In genomic region chr19:53781826-53782225, GRCm38 (mm10) we compare ENCODE assay signal across 24 mouse cellular contexts.
DNase-seq lines count a peak whose midpoint lies in the region; ATAC-seq and TF ChIP-seq lines count a peak whose summit lies in the region.
"Had no signal": no experiment of that assay in that cellular context is flagged by ENCODE, and none has a peak within 500 bp of the region (broad histone marks: within the 10 kb centered on the region; RNA-seq: fewer than 3 reads in every experiment).

No protein-coding gene starts in this region.

- no peak overlapping the region for H3K4me3 ChIP-seq in lung, adult 2 months (replicated peaks; ENCODE audit: extremely low read depth, low read depth, low read length)
- no peak overlapping the region for H3K4me3 ChIP-seq in lung, postnatal 0 days (ENCODE audit: low read depth, low read length)
- H3K4me3 ChIP-seq in midbrain, embryonic 14.5 days (replicated peaks; ENCODE audit: low read depth, low read length) = no peak overlapping the region
- H3K4me3 ChIP-seq: forebrain, embryonic 13.5 days; heart, embryonic 13.5 days; hindbrain, embryonic 15.5 days; intestine, embryonic 15.5 days; kidney, embryonic 15.5 days; neural tube, embryonic 15.5 days; stomach, embryonic 15.5 days had no signal

- H3K4me1 ChIP-seq in lung, adult 2 months (ENCODE audit: control insufficient read depth, insufficient read depth, low read length) = peaks cover 4% of the 10 kb centered on the region; the same call in 1 of the 2 replicates
- no peaks in the 10 kb centered on the region for H3K4me1 ChIP-seq in lung, postnatal 0 days (ENCODE audit: insufficient read depth, low read depth, low read length)
- H3K4me1 ChIP-seq in midbrain, embryonic 14.5 days (ENCODE audit: control insufficient read depth, insufficient read depth, low read length) = no peaks in the 10 kb centered on the region; the same call in 1 of the 2 replicates
- H3K4me1 ChIP-seq: intestine, embryonic 15.5 days; stomach, embryonic 15.5 days had no signal

- no peak for TF ChIP-seq CTCF in lung, adult 2 months (IDR thresholded peaks at IDR 0.05; ENCODE audit: insufficient read depth, low read length)
- TF ChIP-seq CTCF in lung, postnatal 0 days (IDR thresholded peaks at IDR 0.05) = no peak

- H3K4me2 ChIP-seq in lung, postnatal 0 days (replicated peaks; ENCODE audit: low read depth, low read length) = no peak overlapping the region
- no peak overlapping the region for H3K4me2 ChIP-seq in midbrain, embryonic 14.5 days (ENCODE audit: low read length)
- H3K4me2 ChIP-seq: forebrain, embryonic 13.5 days; heart, embryonic 13.5 days; hindbrain, embryonic 15.5 days; intestine, embryonic 15.5 days; kidney, embryonic 15.5 days; neural tube, embryonic 15.5 days; stomach, embryonic 15.5 days had no signal

- peak; percentile 75 for ATAC-seq in lung, postnatal 0 days
- ATAC-seq in midbrain, embryonic 14.5 days (ENCODE audit: low FRiP score, low TSS enrichment) = no peak
- ATAC-seq: activated CD4-positive, CD25-positive, alpha-beta regulatory T cell, adult 4 months; forebrain, embryonic 13.5 days; intestine, embryonic 15.5 days; midbrain, embryonic 16.5 days had no signal

- peak; percentile 62 for DNase-seq in adrenal gland, postnatal 10 days
- no peak for DNase-seq in adrenal gland, adult 18-20 months (ENCODE audit: low spot score in 2 of 2)
- peak; percentile 48 to 57 for DNase-seq in lung, adult 18-20 months
- DNase-seq in lung, adult 2 months = no peak
- DNase-seq in lung, postnatal 0 days (ENCODE audit: low spot score) = peak; percentile 76
- no peak for DNase-seq in urinary bladder, adult 18-20 months (ENCODE audit: low spot score in 2 of 2)
- DNase-seq in thymus, postnatal 25 days = no peak
- no peak for DNase-seq in midbrain, embryonic 14.5 days
- DNase-seq: cerebellum, adult 11-12 months; cerebellum, postnatal 25 days; heart, postnatal 36 days; kidney, postnatal 4 days; right cerebral cortex, postnatal 25 days; thymus, adult 18-20 months had no signal

- no peak for TF ChIP-seq POLR2A in lung, adult 2 months (IDR thresholded peaks at IDR 0.05; ENCODE audit: borderline replicate concordance, extremely low read depth, low read depth, low read length)

- TF ChIP-seq EP300 in lung, postnatal 0 days (IDR thresholded peaks at IDR 0.05) = no peak

- H3K27me3 ChIP-seq in lung, postnatal 0 days (replicated peaks; ENCODE audit: insufficient read depth, low read length) = no peaks in the 10 kb centered on the region
- H3K27me3 ChIP-seq in midbrain, embryonic 14.5 days (ENCODE audit: control insufficient read depth, insufficient read depth, low read length) = no peaks in the 10 kb centered on the region
- H3K27me3 ChIP-seq: forebrain, embryonic 13.5 days; heart, embryonic 13.5 days; hindbrain, embryonic 15.5 days; intestine, embryonic 15.5 days; kidney, embryonic 15.5 days; neural tube, embryonic 15.5 days; stomach, embryonic 15.5 days had no signal

- H3K9ac ChIP-seq in lung, postnatal 0 days (replicated peaks; ENCODE audit: low read depth) = no peak overlapping the region
- no peak overlapping the region for H3K9ac ChIP-seq in midbrain, embryonic 14.5 days (replicated peaks; ENCODE audit: low read length)
- H3K9ac ChIP-seq: forebrain, embryonic 13.5 days; heart, embryonic 13.5 days; hindbrain, embryonic 15.5 days; intestine, embryonic 15.5 days; kidney, embryonic 15.5 days; neural tube, embryonic 15.5 days; stomach, embryonic 15.5 days had no signal

- 67% methylated on average over 7 of the region's 7 CpGs for WGBS in lung, adult 2 months
- WGBS in lung, postnatal 0 days = 62% methylated on average over 7 of the region's 7 CpGs
- 89% methylated on average over 7 of the region's 7 CpGs for WGBS in midbrain, embryonic 14.5 days

- no peaks in the 10 kb centered on the region for H3K9me3 ChIP-seq in lung, postnatal 0 days (ENCODE audit: low read length)
- no peaks in the 10 kb centered on the region for H3K9me3 ChIP-seq in midbrain, embryonic 14.5 days (ENCODE audit: control insufficient read depth, low read length)
- H3K9me3 ChIP-seq: forebrain, embryonic 13.5 days; G1E; heart, embryonic 13.5 days; hindbrain, embryonic 15.5 days; intestine, embryonic 15.5 days; kidney, embryonic 15.5 days; neural tube, embryonic 15.5 days; stomach, embryonic 15.5 days had no signal

- H3K36me3 ChIP-seq in lung, postnatal 0 days (ENCODE audit: insufficient read depth, low read length) = no peaks in the 10 kb centered on the region
- no peaks in the 10 kb centered on the region for H3K36me3 ChIP-seq in midbrain, embryonic 14.5 days (ENCODE audit: control insufficient read depth, insufficient read depth, low read length)
- H3K36me3 ChIP-seq: G1E; heart, embryonic 13.5 days; hindbrain, embryonic 15.5 days; intestine, embryonic 15.5 days; kidney, embryonic 15.5 days; neural tube, embryonic 15.5 days; stomach, embryonic 15.5 days had no signal

- no peak overlapping the region for H3K27ac ChIP-seq in lung, postnatal 0 days (ENCODE audit: low read length)
- no peak overlapping the region for H3K27ac ChIP-seq in midbrain, embryonic 14.5 days (replicated peaks; ENCODE audit: low read depth, low read length)
- H3K27ac ChIP-seq: forebrain, embryonic 13.5 days; heart, embryonic 13.5 days; hindbrain, embryonic 15.5 days; intestine, embryonic 15.5 days; kidney, embryonic 15.5 days; neural tube, embryonic 15.5 days; stomach, embryonic 15.5 days had no signal

Comparison
In these comparisons a context has a peak if more than half of its experiments do, and no peak if none do; other contexts are left out.
1. DNase-seq: peak in adrenal gland, postnatal 10 days (single experiment), lung, adult 18-20 months (2 of 2) and lung, postnatal 0 days (single experiment); none in adrenal gland, adult 18-20 months (0 of 2), lung, adult 2 months (single experiment), urinary bladder, adult 18-20 months (0 of 2), thymus, postnatal 25 days (single experiment) and midbrain, embryonic 14.5 days (single experiment).